In the genomic region with DNA sequence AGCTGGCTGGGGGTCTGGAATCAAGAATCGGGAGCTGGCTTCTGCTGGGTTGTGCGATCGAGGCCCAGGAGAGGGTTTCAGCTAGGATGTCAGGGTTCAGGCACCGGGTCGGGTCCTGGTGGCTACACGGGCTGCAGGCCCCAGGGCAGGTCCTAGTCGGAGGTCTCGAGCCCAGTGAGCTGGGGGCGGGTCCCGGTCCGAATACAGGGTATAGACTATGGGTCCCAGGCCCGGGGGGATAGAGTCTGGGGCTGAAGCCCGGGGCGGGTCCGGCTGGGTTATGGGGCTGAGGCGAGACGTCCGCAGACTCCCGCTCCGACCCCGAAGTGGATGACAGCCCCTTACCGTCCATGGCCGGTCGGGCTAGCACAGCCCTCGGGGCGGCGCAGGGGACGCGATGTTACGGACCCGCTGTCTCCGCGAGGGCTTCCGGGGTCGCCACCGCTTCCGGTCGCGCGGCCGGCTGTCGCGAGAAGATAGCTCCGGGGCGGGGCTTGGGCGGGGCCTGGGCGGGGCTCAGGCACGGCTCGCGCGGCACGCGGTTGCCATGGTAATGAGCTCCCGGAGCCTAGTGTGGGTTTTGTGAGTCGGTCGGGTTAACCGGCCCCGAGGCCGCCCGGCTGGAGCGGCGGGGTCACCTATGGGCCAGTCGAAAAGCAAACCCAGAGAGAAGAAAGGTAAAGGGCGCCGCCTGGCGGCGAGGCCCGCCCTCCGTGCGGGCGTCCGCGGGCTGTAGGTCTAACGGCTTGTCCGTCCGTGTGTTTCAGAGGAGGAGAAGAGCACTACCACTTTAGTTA, we compare ENCODE assay signal across 8 mouse cellular contexts. TPM values are rescaled to one million over a fixed set of nuclear protein-coding genes. Genes with fewer than 3 reads are reported as not detected.
DNase-seq lines count a peak whose midpoint lies in the region; ATAC-seq and TF ChIP-seq lines count a peak whose summit lies in the region.

Gene Chmp1a (minus strand): TSS at position 443 of the 797 bp plus-strand sequence.
Gene Spata33 (plus strand): TSS at position 512 of the 797 bp plus-strand sequence.

- DNase-seq in 416B (ENCODE audit: low read depth): peak; percentile 99
- DNase-seq in adrenal gland, postnatal 36 days: peak; percentile 95 to 96
- DNase-seq in heart, adult 18-20 months: peak; percentile 91
- peak; percentile 94 for DNase-seq in kidney, adult 18-20 months
- DNase-seq in limb, embryonic 14.5 days (ENCODE audit: low spot score): peak; percentile 90
- DNase-seq in spleen, adult 2 months (ENCODE audit: low read depth in 1 of 2, low spot score in 2 of 2): peak; percentile 75 to 81

- peak within 1 kb of the TSS; percentile 94 for H3K4me2 ChIP-seq in embryonic facial prominence, embryonic 12.5 days (replicated peaks)
- peak within 1 kb of the TSS; percentile 87 for H3K4me2 ChIP-seq in limb, embryonic 14.5 days (replicated peaks; ENCODE audit: low read depth, low read length, severe bottlenecking)
- H3K4me2 ChIP-seq in midbrain, embryonic 16.5 days (ENCODE audit: low read length): peak within 1 kb of the TSS; percentile 98

- H3K9ac ChIP-seq in embryonic facial prominence, embryonic 12.5 days: peak within 1 kb of the TSS; percentile 92
- peak within 1 kb of the TSS; percentile 86 for H3K9ac ChIP-seq in limb, embryonic 14.5 days (ENCODE audit: low read depth, low read length, severe bottlenecking)
- H3K9ac ChIP-seq in midbrain, embryonic 16.5 days (ENCODE audit: low read depth, low read length): peak within 1 kb of the TSS; percentile 84

- peak; percentile 61; the same call in 1 of the 2 replicates for TF ChIP-seq POLR2A in limb, embryonic 14.5 days (IDR thresholded peaks at IDR 0.05; ENCODE audit: borderline replicate concordance, extremely low read depth, insufficient read depth, insufficient read length)
- peak; percentile 92 for TF ChIP-seq POLR2A in spleen, adult 2 months (IDR thresholded peaks at IDR 0.05; ENCODE audit: low read depth, low read length)

- peak within 1 kb of the TSS; percentile 57 for H3K27ac ChIP-seq in embryonic facial prominence, embryonic 12.5 days
- H3K27ac ChIP-seq in limb, embryonic 14.5 days (replicated peaks; ENCODE audit: low read depth, low read length): no peak within 1 kb of the TSS
- H3K27ac ChIP-seq in midbrain, embryonic 16.5 days (ENCODE audit: low read length): peak within 1 kb of the TSS; percentile 50
- H3K27ac ChIP-seq in spleen, adult 2 months (ENCODE audit: insufficient read depth, low read length): peak within 1 kb of the TSS; percentile 21

- TF ChIP-seq CTCF in spleen, adult 2 months (IDR thresholded peaks at IDR 0.05; ENCODE audit: extremely low read depth, insufficient read depth, insufficient read length, insufficient replicate concordance): peak; percentile 32; the same call in 1 of the 2 replicates

- H3K9me3 ChIP-seq in embryonic facial prominence, embryonic 12.5 days: no peaks in the 10 kb centered on the region
- no peaks in the 10 kb centered on the region for H3K9me3 ChIP-seq in limb, embryonic 14.5 days (ENCODE audit: control insufficient read depth, low read length)
- no peaks in the 10 kb centered on the region for H3K9me3 ChIP-seq in midbrain, embryonic 16.5 days (replicated peaks; ENCODE audit: control insufficient read depth, low read length, poor library complexity, severe bottlenecking)

- peak within 1 kb of the TSS; percentile 97 for H3K4me3 ChIP-seq in embryonic facial prominence, embryonic 12.5 days
- H3K4me3 ChIP-seq in limb, embryonic 14.5 days (replicated peaks; ENCODE audit: low read length): peak within 1 kb of the TSS; percentile 68
- peak within 1 kb of the TSS; percentile 63 for H3K4me3 ChIP-seq in midbrain, embryonic 16.5 days (ENCODE audit: low read depth, low read length)
- H3K4me3 ChIP-seq in spleen, adult 2 months (ENCODE audit: extremely low read depth, insufficient read depth, insufficient read length): peak within 1 kb of the TSS; percentile 87

- WGBS in embryonic facial prominence, embryonic 12.5 days: under 1% methylated on average over 76 of the region's 76 CpGs
- under 1% methylated on average over 65 of the region's 76 CpGs for WGBS in limb, embryonic 14.5 days
- WGBS in midbrain, embryonic 16.5 days: 1% methylated on average over 73 of the region's 76 CpGs
- WGBS in spleen, adult 2 months: under 1% methylated on average over 67 of the region's 76 CpGs

- H3K27me3 ChIP-seq in embryonic facial prominence, embryonic 12.5 days: no peaks in the 10 kb centered on the region
- no peaks in the 10 kb centered on the region for H3K27me3 ChIP-seq in limb, embryonic 14.5 days (ENCODE audit: control insufficient read depth, insufficient read depth, low read length)
- no peaks in the 10 kb centered on the region for H3K27me3 ChIP-seq in midbrain, embryonic 16.5 days (ENCODE audit: control insufficient read depth, insufficient read depth, low read depth, low read length)
- no peaks in the 10 kb centered on the region for H3K27me3 ChIP-seq in spleen, adult 2 months (ENCODE audit: control insufficient read depth, insufficient read depth, low read length)

- peaks cover 19% of the 10 kb centered on the region for H3K4me1 ChIP-seq in embryonic facial prominence, embryonic 12.5 days
- H3K4me1 ChIP-seq in limb, embryonic 14.5 days (ENCODE audit: control insufficient read depth, insufficient read depth, low read length): peaks cover 14% of the 10 kb centered on the region
- H3K4me1 ChIP-seq in midbrain, embryonic 16.5 days (ENCODE audit: control insufficient read depth, insufficient read depth, low read length): peaks cover 20% of the 10 kb centered on the region
- peaks cover 8% of the 10 kb centered on the region; the same call in 1 of the 2 replicates for H3K4me1 ChIP-seq in spleen, adult 2 months (ENCODE audit: control insufficient read depth, insufficient read depth, insufficient read length)

- ATAC-seq in embryonic facial prominence, embryonic 12.5 days (ENCODE audit: insufficient number of reproducible peaks, insufficient read depth, low FRiP score, low TSS enrichment): peak; percentile 90
- peak; percentile 95 for ATAC-seq in limb, embryonic 14.5 days (ENCODE audit: low FRiP score, low read depth)
- ATAC-seq in midbrain, embryonic 16.5 days: peak; percentile 94

- H3K36me3 ChIP-seq in embryonic facial prominence, embryonic 12.5 days: peaks cover 24% of the 10 kb centered on the region
- H3K36me3 ChIP-seq in limb, embryonic 14.5 days (ENCODE audit: control insufficient read depth, insufficient read depth, low read length): peaks cover 30% of the 10 kb centered on the region
- H3K36me3 ChIP-seq in midbrain, embryonic 16.5 days (ENCODE audit: control insufficient read depth, insufficient read depth, low read length): peaks cover 10% of the 10 kb centered on the region
- H3K36me3 ChIP-seq in spleen, adult 2 months (ENCODE audit: control insufficient read depth, insufficient read depth, low read length): peaks cover 21% of the 10 kb centered on the region

RNA-seq across cellular contexts. Expression of gene Chmp1a, which starts in this region (rescaled TPM):
- 100 to 1,000 TPM in 1 of 2 experiments, 10 to 100 TPM in 1; 77.5 to 108 TPM for total RNA-seq in adrenal gland, postnatal 36 days (2021)
- 142 and 152 TPM in 2 replicates for polyA plus RNA-seq in embryonic facial prominence, embryonic 12.5 days (2016; fragmentation: Nextera tagmentation; extraction: Ambion mirVana)
- 10 to 100 TPM; 56.4 to 68.6 TPM for total RNA-seq in heart, adult 18-20 months (2021)
- 93.6 and 110 TPM in 2 replicates for polyA plus RNA-seq in limb, embryonic 14.5 days (2012; rRNA removed)
- polyA plus RNA-seq in limb, embryonic 14.5 days (2014; fragmentation: Nextera tagmentation; extraction: Ambion mirVana): 128 and 130 TPM in 2 replicates
- polyA plus RNA-seq in midbrain, embryonic 16.5 days (2015; fragmentation: Nextera tagmentation; extraction: Ambion mirVana): 231 and 232 TPM in 2 replicates
- polyA plus RNA-seq in spleen, adult 2 months (2012; rRNA removed): 70.5 and 85.0 TPM in 2 replicates

RNA-seq across cellular contexts. Expression of gene Spata33, which starts in this region (rescaled TPM):
- 1 to 10 TPM; 2.9 to 3.7 TPM for total RNA-seq in adrenal gland, postnatal 36 days (2021)
- polyA plus RNA-seq in embryonic facial prominence, embryonic 12.5 days (2016; fragmentation: Nextera tagmentation; extraction: Ambion mirVana): 5.9 and 7.0 TPM in 2 replicates
- 10 to 100 TPM; 28.5 to 31.6 TPM for total RNA-seq in heart, adult 18-20 months (2021)
- 4.9 and 6.0 TPM in 2 replicates for polyA plus RNA-seq in limb, embryonic 14.5 days (2012; rRNA removed)
- 4.0 and 6.6 TPM in 2 replicates for polyA plus RNA-seq in limb, embryonic 14.5 days (2014; fragmentation: Nextera tagmentation; extraction: Ambion mirVana)
- 7.0 and 8.5 TPM in 2 replicates for polyA plus RNA-seq in midbrain, embryonic 16.5 days (2015; fragmentation: Nextera tagmentation; extraction: Ambion mirVana)
- polyA plus RNA-seq in spleen, adult 2 months (2012; rRNA removed): 0.09 and 0.42 TPM in 2 replicates

Comparison
In these comparisons a context has a peak if more than half of its experiments do, and no peak if none do; other contexts are left out.
1. RNA of gene Spata33 (total RNA-seq): 28.5 to 31.6 TPM in heart, adult 18-20 months; 2.9 to 3.7 TPM in adrenal gland, postnatal 36 days; every median in the first group is over 4 times any median in the second.
2. Peak in every context shown above with its lines, with median percentiles within 50 percentile points of each other: DNase-seq, ATAC-seq, H3K4me2 ChIP-seq, H3K4me3 ChIP-seq and H3K9ac ChIP-seq.